Mouse (Mus musculus) kidney, postnatal 0 days (tissue): ENCODE measurements around the gene U2af1. TPM values are rescaled to one million over a fixed set of nuclear protein-coding genes. Genes with fewer than 3 reads are reported as not detected.

Experiments used
- ATAC-seq: fragments of 200-750 bp; cut with Nextera tagmentation; replicated peaks from 2 replicates; pipeline ENCODE4 v1.8.0; 2017; ENCODE audit warnings: low read depth, moderate number of reproducible peaks, moderate TSS enrichment, moderate library complexity; ENCODE audit not compliant: low FRiP score
- DNase-seq: peaks from one replicate; pipeline ENCODE4 v3.0.0-alpha.2; 2016; ENCODE audit warnings: low spot score
- H3K27ac ChIP-seq: fragments of 300-500 bp; sonication (generic); 2 replicates; pipeline ENCODE4 v1.5.1; 2014; ENCODE audit warnings: mild to moderate bottlenecking
- H3K27me3 ChIP-seq: fragments of 300-500 bp; sonication (generic); 2 replicates; pipeline ENCODE4 v1.6.1; 2014; ENCODE audit warnings: low read length, mixed read lengths; ENCODE audit not compliant: insufficient read depth
- H3K36me3 ChIP-seq: fragments of 300-500 bp; sonication (generic); 2 replicates; pipeline ENCODE4 v1.6.1; 2014; ENCODE audit warnings: low read length, mixed read lengths; ENCODE audit not compliant: insufficient read depth
- H3K4me1 ChIP-seq: fragments of 300-500 bp; sonication (generic); replicated peaks from 2 replicates; pipeline ENCODE4 v1.6.1; 2014; ENCODE audit warnings: antibody characterized with exemption, low read length, mixed read lengths; ENCODE audit not compliant: insufficient read depth
- H3K4me2 ChIP-seq: fragments of 300-500 bp; sonication (generic); 2 replicates; pipeline ENCODE4 v1.6.1; 2014; ENCODE audit warnings: mild to moderate bottlenecking, low read length, moderate library complexity, mixed read lengths
- H3K4me3 ChIP-seq: fragments of 300-500 bp; sonication (generic); replicated peaks from 2 replicates; pipeline ENCODE4 v1.5.1; 2014; ENCODE audit warnings: low read depth, low read length
- H3K9ac ChIP-seq: fragments of 300-500 bp; sonication (generic); 2 replicates; pipeline ENCODE4 v1.6.1; 2014; ENCODE audit warnings: low read depth, low read length
- H3K9me3 ChIP-seq: fragments of 300-500 bp; sonication (generic); replicated peaks from 2 replicates; pipeline ENCODE4 v1.6.1; 2016; ENCODE audit warnings: low read length, inconsistent platforms, mixed read lengths
- CTCF ChIP-seq: IDR thresholded peaks from 2 replicates; pipeline ENCODE4 v1.5.1; 2016; ENCODE audit warnings: antibody characterized with exemption, low read depth, mild to moderate bottlenecking, moderate library complexity
- WGBS: fragments of 180-500 bp; shearing (Covaris S2); extraction: QIAGEN DNeasy Blood & Tissue Kit; methylation state at CpG from one replicate; pipeline ENCODE4 v1.1.7; 2014; 5-methylcytosine and 5-hydroxymethylcytosine counted together
- polyA plus RNA-seq: library from polyadenylated mRNA; unstranded; fragments of >200 nt; fragmentation: Nextera tagmentation; extraction: Ambion mirVana; gene quantifications from 2 replicates; pipeline ENCODE4 v1.2.1, GENCODE M21; 2015

The U2af1 gene
- polyA plus RNA-seq, 1 experiment from 2014 or later = 238 TPM

- no peak overlapping the region for H3K27ac ChIP-seq
- ATAC-seq (no peak), DNase-seq (no peak)
- H3K27me3 ChIP-seq = no peaks in the 10 kb centered on the region
- TF ChIP-seq CTCF = no peak
- no peaks in the 10 kb centered on the region for H3K4me1 ChIP-seq
- WGBS = 77% methylated on average over 8 of the region's 8 CpGs
- peaks cover 31% of the 10 kb centered on the region for H3K36me3 ChIP-seq
- no peak overlapping the region for H3K4me2 ChIP-seq
- H3K4me3 ChIP-seq = no peak overlapping the region
- H3K9me3 ChIP-seq = no peaks in the 10 kb centered on the region
- no peak overlapping the region for H3K9ac ChIP-seq
Measured at GRCm38 (mm10) chr17:31607256-31607951, 51.3 kb downstream of the U2af1 start.

GRCm38 (mm10) chr17:31606424-31606823 lies 52.3 kb downstream of the U2af1 start:
- TF ChIP-seq CTCF = peak; percentile 13; the same call in 1 of the 2 replicates
- H3K9me3 ChIP-seq = no peaks in the 10 kb centered on the region
- DNase-seq = no peak
- H3K9ac ChIP-seq = no peak overlapping the region
- 84% methylated on average over 7 of the region's 7 CpGs for WGBS
- no peak overlapping the region for H3K4me3 ChIP-seq
- no peak overlapping the region for H3K4me2 ChIP-seq
- H3K27me3 ChIP-seq = no peaks in the 10 kb centered on the region
- H3K36me3 ChIP-seq = peaks cover 34% of the 10 kb centered on the region
- H3K27ac ChIP-seq = no peak overlapping the region
- no peak for ATAC-seq
- H3K4me1 ChIP-seq = no peaks in the 10 kb centered on the region

GRCm38 (mm10) chr17:31598593-31598992 lies 60.1 kb downstream of the U2af1 start:
- DNase-seq = no peak
- H3K9ac ChIP-seq = no peak overlapping the region
- no peak overlapping the region for H3K27ac ChIP-seq
- no peaks in the 10 kb centered on the region for H3K4me1 ChIP-seq
- H3K9me3 ChIP-seq = no peaks in the 10 kb centered on the region
- ATAC-seq = no peak
- WGBS = 70% methylated on average over 8 of the region's 8 CpGs
- no peak overlapping the region for H3K4me2 ChIP-seq
- peaks cover 34% of the 10 kb centered on the region; the same call in 1 of the 2 replicates for H3K36me3 ChIP-seq
- no peak for TF ChIP-seq CTCF
- no peak overlapping the region for H3K4me3 ChIP-seq
- no peaks in the 10 kb centered on the region for H3K27me3 ChIP-seq

- ATAC-seq (no peak), DNase-seq (no peak)
- Histone ChIP-seq H3K4me3 (no peak overlapping the region), H3K4me1 (no peaks in the 10 kb centered on the region), H3K9ac (no peak overlapping the region), H3K4me2 (no peak overlapping the region), H3K9me3 (no peaks in the 10 kb centered on the region), H3K27me3 (no peaks in the 10 kb centered on the region), H3K27ac (no peak overlapping the region), H3K36me3 (peaks cover 31% of the 10 kb centered on the region; the same call in 1 of the 2 replicates)
- 79% methylated on average over 9 of the region's 9 CpGs for WGBS
- no peak for TF ChIP-seq CTCF
Measured at GRCm38 (mm10) chr17:31597957-31598356, 60.7 kb downstream of the U2af1 start.

Other genes with a start within 250 kb of the U2af1 start
- 25.9 and 28.8 TPM in 2 replicates for gene Wdr4, start 138.9 kb downstream of the U2af1 start, polyA plus RNA-seq
- 353 and 364 TPM in 2 replicates for gene Ndufv3, start 138.8 kb downstream of the U2af1 start, polyA plus RNA-seq
- gene Pknox1, start 94.2 kb downstream of the U2af1 start, polyA plus RNA-seq = 21.5 and 24.6 TPM in 2 replicates
- 3.5 and 4.0 TPM in 2 replicates for gene Cbs, start 21.7 kb downstream of the U2af1 start, polyA plus RNA-seq
- gene Cryaa, start 18.9 kb upstream of the U2af1 start, polyA plus RNA-seq = 0.13 and 0.22 TPM in 2 replicates
- gene Sik1, start 196.9 kb upstream of the U2af1 start, polyA plus RNA-seq = 15.4 and 17.2 TPM in 2 replicates